Mouse (Mus musculus): Measurements from ENCODE around the gene Tmem52. TPM values are rescaled to one million over a fixed set of nuclear protein-coding genes. Genes with fewer than 3 reads are reported as not detected.
"Not testable (repeated sequence)": the region's sequence is repeated elsewhere in the genome, so short reads cannot be mapped to it uniquely, and the experiment has no call there.

Gene Tmem52
- 1 to 10 TPM in 1 of 2 experiments, not detected in 1; 2.4 TPM for total RNA-seq (2021)

DNA sequence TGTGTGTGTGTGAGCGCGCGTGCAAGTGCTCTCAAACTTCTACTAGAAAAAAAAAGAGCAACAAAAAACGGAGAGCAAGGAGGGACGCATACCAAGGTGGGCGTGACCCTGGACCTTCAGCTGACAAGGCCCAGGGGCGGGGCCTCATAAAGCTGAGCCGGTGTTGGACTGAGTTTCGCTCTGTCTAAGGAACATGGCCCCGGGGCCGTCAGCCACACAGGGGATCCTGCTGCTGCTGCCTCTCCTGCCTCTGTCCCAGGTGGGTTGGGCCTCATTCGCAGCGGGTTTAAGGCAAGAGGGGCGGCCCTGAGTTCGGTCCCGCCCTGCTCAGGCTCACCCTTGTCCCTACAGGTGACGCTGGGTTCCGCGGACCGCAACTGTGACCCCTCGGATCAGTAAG, at the start of gene Tmem52:
TSS of gene Tmem52 (plus strand) at position 163 of the 400 bp plus-strand sequence.
- peak in 1 of 2 experiments; percentile 75 for DNase-seq (ENCODE audit: extremely low spot score in 1 of 2, low spot score in 2 of 2)
- intact Hi-C loops (cut with DNase I): no loop called here

DNA sequence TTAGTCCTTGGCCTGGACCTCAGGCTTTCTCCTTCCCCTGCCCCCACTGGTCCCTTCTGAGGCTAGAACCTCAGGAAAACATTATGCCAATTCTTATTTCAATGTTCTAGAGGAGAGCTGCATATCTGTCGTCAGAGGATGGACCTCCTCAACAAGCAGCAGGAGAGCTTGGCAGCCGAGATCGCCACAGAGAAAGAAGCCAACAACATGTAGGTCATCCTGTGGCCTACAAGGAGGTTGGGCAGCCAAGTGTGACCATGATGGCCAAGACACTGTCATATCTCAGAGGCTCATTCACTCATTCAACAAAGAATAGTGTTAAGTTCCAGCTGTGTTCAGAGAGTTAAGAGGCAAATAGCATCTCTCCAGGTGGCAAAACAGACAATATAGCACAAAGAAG, 48.8 kb upstream of the Tmem52 start:
- DNase-seq (ENCODE audit: extremely low spot score in 1 of 2, low spot score in 2 of 2): no peak
- intact Hi-C loops (cut with DNase I): no loop called here

DNA sequence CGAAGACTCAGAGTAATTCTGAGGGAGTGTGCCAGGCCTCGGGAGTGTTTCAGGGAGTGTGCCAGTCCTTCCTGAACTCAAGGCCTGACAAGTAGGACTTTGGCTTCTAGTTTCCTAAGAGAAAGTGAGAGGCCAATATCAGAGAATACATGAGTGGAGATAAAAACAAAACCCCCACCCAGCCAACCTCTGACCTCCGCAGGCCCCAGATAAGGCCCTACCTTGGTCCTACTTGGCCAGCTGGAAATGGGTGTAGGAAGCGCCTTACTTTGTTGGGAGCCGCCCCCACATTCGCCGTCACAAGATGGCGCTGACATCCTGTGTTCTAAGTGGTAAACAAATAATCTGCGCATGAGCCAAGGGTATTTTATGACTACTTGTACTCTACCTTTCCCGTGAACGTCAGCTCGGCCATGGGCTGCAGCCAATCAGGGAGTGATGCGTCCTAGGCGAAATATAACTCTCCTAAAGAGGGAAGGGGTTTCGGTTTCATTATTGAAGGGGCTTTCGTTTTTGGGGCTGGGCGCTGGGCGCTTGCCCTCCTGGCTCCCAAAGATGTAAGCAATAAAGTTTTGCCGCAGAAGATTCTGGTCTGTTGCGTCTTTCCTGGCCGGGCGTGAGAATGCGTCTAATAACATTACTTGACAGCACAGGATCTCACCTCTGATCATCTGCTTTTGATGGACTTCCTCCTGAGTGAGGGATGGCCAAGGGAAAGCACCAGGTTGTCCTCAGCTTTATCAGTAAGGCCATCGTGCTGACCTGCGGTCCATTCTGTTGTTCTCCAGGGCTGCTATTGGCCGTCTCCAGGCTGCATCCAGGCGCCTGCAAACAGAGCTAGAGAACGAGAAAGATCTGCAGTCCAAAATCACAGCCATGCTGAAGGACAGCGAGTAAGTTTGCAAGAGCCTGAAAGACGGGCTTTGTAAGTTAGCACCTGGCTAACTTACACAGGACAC, 47.2 kb upstream of the Tmem52 start:
- DNase-seq (ENCODE audit: extremely low spot score in 1 of 2, low spot score in 2 of 2); intact Hi-C loops (cut with DNase I): not testable (repeated sequence)

DNA sequence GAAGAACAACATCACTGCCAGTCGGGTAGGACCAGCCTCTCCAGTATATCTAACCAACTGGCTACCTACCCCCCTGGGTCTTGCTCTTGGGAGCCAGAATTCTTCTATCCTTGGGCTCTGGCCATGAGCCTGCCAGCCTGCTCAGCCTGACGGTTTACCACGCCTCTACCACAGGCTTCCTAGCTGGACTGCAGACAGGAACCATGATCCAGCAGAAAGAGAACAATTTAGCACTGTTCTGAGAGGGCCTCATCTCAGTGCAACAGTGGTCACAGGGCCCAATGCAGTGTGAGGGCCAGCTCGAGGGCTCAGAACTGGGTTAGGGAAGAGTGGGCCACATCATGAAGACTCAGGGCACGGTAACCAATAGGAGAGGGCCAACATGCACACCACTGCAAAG, 44.9 kb upstream of the Tmem52 start:
- intact Hi-C loops (cut with DNase I): no loop called here
- DNase-seq (ENCODE audit: extremely low spot score in 1 of 2, low spot score in 2 of 2): no peak

DNA sequence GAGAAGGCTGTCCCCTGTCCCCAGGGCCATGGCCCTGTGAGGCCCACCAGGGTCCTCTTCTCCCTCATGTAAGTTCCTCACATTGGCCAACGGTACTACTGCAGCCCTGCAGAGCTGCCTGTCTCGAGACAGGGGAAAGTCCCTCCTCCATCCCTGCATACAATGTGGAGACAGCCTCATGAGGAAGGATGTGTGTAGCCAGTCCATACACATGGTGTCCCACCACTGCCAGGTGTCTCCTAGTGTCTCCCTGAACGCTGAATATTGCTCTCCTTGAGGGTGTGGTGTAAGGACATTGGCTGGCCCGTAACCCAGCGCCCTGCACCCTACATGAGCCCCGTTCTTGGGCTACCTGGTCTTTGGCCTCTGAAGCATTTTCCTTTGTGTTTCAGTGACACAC, 42.6 kb upstream of the Tmem52 start:
- intact Hi-C loops (cut with DNase I): no loop called here

DNA sequence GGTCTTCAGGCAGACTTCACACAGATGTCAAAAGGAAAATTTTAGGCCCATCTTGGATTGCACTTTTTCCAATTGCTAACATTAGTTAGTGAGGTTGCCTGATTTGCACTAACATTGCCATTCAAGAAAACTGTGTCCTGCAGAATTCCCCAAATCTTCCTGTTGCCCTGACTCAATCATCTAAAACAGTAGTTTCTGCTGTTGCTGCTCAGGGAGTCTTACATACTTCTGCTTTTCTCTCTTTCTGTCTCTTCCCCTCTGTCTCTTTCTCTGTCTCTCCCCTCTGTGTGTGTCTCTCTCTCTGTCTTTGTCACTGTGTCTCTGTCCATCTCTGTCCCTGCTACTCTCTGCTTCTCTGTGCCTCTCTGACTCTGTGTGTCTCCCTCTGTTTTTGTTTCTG, 40.5 kb upstream of the Tmem52 start:
- DNase-seq (ENCODE audit: extremely low spot score in 1 of 2, low spot score in 2 of 2): no peak
- intact Hi-C loops (cut with DNase I): no loop called here

More for the DNA sequence above, 42.6 kb upstream of the Tmem52 start:
- no peak for DNase-seq (ENCODE audit: extremely low spot score in 1 of 2, low spot score in 2 of 2)

DNA sequence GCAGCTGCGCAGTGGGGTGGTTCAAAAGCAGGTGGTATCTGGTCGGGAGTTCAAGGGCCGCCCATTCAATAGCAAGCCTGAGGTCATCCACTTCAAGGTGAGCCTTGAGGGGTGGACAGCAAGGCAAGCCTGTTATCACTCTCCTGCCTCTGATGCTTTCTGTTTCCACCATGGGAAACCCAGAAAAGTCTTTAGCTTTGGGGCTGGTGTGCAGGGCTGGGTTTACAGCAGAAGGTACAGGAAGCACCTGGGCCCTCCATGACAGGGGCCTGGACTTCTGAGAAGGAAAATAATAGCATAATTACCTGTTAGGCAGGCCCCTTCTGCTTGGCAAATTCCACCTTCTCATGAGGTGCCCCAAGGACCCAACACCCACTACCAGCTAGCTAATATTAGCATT, 39.7 kb upstream of the Tmem52 start:
- no peak for DNase-seq (ENCODE audit: extremely low spot score in 1 of 2, low spot score in 2 of 2)
- intact Hi-C loops (cut with DNase I): no loop called here

DNA sequence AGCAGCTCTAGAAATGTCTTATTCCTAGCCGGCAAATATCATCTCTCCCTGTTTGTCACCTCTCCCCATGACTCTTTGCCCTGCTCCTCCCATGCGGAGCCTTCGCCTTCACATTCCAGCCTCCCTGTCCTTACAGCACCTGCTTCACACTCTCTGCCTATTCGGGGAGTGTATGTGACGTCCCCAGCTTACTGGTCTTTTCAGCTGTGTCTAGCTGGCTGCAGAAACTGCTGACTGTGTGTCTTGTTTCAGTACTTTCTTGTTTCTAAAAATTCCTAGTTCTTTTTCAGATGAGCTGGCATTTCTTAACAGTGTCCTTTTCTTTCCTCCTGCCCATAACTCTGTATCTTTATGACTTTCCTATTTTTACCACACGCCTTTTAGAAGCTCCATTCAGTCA, 36.6 kb upstream of the Tmem52 start:
- intact Hi-C loops (cut with DNase I): no loop called here
- DNase-seq (ENCODE audit: extremely low spot score in 1 of 2, low spot score in 2 of 2): no peak

DNA sequence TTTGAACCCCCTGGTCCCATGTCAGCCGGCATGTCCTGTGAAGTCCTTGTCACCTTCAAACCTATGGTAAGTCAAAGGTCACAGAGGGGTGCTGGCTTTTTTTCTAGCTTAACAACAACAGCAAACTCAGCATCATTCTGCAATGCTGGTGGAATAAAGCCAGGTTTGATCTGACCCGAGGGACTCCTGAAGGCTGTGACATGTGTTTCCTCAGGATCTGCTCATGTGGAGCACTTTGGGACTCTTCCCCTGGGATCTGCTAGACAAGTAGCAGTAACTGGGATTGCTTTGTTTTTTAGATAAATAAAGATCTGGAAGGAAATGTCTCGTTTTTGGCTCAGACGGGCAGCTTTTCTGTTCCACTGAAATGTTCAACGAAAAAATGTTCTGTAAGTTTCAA, 34.9 kb upstream of the Tmem52 start:
- intact Hi-C loops (cut with DNase I): no loop called here
- no peak for DNase-seq (ENCODE audit: extremely low spot score in 1 of 2, low spot score in 2 of 2)

DNA sequence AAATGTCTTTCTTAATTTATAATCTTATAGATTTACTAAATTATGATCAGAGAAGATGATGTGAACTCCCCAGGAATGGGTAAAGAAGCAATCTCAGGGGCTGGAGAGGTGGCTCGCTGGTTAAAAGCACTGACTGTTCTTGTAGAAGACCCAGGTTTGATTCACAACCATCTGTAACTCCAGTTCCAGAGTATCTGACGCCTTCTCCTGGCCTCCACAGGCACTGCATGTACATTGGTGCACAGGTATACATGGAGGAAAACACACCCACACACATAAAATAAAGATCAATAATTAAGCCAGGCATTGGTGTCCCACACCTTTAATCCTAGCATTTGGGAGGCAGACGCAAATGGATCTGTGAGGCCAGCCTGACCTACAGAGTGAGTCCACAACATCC, 26.1 kb upstream of the Tmem52 start:
- DNase-seq (ENCODE audit: extremely low spot score in 1 of 2, low spot score in 2 of 2): no peak
- intact Hi-C loops (cut with DNase I): no loop called here

DNA sequence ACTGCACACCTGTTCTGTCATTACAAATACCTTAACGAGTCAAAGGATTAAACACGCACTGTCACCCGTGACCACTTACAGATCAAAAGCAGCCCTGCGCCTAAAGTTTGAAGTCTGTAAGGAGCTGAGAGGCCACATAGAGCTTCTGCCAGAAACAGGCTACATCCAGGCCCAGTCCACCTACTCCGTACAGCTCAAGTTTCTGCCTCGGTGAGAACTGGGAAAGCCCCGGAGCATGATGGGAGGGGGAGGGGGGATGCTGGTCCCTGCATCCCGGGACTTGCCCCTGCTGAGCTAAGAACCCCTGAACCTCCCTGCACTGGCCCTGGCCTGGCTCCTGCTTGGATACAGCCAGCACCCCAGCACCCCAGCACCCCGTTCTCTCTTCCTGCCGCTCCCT, 17.3 kb upstream of the Tmem52 start:
- no peak for DNase-seq (ENCODE audit: extremely low spot score in 1 of 2, low spot score in 2 of 2)
- intact Hi-C loops (cut with DNase I): no loop called here

DNA sequence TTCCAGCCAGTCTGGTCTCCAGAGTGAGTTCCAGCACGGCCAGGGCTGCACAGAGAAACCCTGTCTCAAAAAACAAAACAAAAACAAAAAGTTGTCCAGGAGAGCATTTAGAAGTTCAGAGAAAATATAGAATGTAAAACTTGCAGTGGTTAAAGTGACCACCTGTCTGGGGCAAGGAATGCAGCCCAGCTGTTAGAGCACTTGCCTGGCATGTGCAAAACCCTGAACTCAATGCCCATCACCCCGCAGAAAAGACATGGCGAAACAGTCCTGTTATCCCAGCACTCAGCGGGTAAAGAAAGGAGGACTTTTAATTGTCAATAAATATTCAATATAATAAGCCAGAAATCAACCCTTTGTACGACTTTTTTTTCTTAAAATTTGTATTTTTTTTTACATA, 10.3 kb upstream of the Tmem52 start:
- no peak for DNase-seq (ENCODE audit: extremely low spot score in 1 of 2, low spot score in 2 of 2)
- intact Hi-C loops (cut with DNase I): no loop called here

DNA sequence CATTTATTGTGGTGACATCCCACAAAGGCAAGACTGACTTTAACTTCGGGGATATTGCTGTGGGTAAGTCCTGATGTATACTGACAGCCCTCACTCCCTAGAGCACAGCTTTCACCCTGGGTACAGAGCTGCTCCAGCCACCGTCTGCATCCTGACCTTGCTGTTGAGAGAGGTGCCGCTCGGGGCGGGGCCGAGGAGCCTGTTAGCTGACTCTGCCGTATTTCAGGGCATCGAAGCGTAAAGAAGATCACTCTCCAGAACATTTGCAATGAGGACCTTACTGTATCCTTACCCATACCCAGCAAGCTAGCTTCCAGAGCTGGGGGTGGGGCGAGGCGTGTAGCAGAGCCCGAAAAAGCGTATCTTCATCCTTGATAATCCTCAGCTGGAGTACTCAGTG, 5.9 kb upstream of the Tmem52 start:
- DNase-seq (ENCODE audit: extremely low spot score in 1 of 2, low spot score in 2 of 2): no peak
- intact Hi-C loops (cut with DNase I): no loop called here

DNA sequence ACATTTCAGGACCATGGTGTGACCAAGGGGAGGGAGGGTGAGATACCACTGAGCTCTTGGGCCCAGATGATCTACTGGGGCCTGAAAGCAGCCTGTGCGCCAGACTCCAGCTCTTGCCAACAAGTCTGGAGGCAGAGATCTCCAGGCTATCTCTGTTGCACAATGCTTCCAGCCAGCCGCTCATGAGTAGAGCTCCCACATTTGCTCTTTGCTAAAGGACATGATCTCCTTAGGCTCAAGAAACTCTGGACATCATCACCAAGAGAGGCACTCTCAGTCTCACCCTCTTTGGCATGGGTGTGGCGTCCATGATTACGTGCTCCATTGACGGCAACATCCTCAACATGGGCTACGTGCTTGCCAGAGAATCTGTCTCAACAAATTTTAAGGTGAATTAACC, 5.3 kb upstream of the Tmem52 start:
- intact Hi-C loops (cut with DNase I): no loop called here
- DNase-seq (ENCODE audit: extremely low spot score in 1 of 2, low spot score in 2 of 2): no peak

DNA sequence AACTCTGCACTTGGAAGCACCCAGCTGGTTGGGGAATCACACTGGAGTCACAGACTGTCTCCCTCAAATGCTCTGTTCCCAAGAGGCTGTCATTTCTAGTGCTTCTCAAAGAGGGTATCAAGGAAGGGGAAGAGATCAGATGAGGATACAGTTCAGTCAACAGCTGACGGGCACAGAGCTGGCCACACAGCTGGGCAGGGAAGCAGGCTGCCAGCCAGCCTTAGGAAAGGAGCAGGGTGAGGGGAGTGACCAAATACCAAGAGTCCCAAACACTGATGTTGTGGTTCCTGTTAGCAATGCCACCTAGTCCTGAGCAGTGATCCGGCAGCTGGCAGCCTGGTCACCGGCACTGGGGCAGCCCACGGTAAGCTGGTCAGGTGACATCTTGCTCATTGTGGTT, 4.9 kb upstream of the Tmem52 start:
- intact Hi-C loops (cut with DNase I): no loop called here
- DNase-seq (ENCODE audit: extremely low spot score in 1 of 2, low spot score in 2 of 2): no peak

DNA sequence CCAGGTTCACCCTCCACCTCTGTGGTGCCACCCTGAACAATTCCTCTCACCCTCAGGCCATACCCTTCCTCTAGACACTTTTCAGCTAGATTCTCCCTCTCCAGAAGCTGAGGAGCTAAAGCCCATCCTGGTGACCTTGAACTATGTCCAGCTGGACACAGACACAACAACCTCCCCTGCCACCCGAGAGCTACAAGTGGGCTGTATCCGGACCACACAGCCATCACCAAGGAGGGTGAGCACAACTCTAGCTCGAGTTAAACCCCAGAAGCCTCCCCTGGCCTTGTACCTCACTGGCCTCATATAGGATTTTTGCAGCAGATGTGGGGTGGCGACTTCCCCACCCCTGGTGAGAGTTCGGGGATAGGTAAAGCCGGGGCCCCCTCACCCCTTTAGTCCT, 3.3 kb upstream of the Tmem52 start:
- DNase-seq (ENCODE audit: extremely low spot score in 1 of 2, low spot score in 2 of 2): no peak
- intact Hi-C loops (cut with DNase I): no loop called here

DNA sequence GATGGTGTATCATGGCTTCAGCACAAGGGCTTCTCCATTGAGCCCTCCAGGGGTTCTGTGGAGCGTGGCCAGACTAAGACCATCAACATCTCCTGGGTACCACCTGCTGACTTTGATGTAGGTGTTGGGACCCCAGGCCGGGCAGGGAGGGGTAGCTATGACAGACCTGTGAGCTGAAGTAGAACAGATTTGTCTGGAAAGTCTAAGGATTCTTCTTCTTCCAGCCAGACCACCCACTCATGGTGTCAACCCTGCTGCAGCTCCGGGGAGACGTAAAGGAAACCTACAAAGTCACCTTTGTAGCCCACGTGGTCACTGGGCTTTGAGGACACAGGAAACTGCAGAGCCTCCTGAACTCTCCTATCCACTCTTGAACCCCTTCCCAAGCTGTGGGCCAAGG, 2.8 kb upstream of the Tmem52 start:
- DNase-seq (ENCODE audit: extremely low spot score in 1 of 2, low spot score in 2 of 2): no peak
- intact Hi-C loops (cut with DNase I): no loop called here

DNA sequence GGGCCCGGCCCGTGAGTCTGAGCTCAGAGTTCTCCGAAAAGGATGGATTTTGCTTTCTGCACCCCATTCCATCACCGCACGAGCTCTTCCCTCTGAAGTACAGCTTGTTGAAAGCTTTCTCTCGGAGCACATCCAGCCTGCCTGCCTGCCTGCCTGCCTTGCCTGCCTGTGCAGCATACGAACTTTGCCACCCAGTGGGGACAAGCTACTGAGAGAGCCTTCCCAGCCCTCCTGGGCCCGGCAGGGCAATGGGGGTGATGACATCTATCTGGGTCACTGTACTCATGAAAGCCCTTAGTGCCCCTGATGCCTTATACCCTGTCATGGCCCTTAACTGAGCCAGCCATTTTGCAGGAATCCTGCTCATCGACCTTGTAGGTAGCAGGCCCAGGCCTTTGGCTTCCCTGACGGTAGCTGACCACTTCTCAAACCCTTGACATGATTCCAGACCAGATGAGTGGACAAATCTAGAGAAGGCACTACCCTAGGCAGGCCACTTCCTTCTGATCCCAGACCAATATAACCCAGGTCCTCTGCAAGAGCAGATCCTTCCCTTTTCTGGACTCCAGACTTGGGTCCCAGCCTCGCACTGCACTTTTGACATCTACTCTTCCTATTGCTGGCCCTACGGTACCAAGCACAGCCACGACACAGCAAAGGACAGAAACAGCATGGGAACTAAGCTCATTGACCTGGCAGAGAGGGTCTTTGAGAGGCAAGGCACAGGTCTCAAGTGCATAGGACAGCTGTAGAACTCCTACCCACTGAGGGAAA, 1.5 kb upstream of the Tmem52 start:
- no peak for DNase-seq (ENCODE audit: extremely low spot score in 1 of 2, low spot score in 2 of 2)
- intact Hi-C loops (cut with DNase I): no loop called here

DNA sequence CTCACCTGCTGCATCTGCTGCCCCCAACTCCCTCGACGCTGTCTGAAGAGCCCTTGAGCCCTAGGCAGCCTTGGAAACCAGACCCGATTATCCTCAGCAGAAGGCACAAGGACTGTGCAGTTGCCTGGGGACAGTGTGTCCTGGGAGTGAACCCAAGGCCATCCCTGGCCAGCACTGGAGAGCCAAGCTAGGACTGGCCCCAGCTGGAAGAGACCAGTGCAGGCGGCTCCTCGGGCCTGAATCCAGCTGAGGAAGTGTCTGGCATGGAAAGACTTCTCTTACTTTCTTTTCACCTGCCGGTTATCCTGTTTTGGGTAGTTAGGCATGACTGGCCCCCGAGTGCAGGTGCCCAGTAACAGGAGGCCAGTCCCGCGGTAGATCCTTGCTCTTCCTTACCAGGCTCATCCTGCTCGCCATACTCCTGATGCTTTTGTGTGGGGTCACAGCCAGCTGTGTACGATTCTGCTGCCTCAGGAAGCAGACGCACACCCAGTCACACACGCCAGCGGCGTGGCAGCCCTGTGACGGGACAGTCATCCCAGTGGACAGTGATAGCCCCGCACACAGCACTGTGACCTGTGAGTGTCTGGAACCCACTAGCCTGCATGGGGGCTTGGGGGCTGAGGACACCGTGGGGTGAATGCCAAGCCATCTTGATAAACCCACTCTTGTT, 812 bp downstream of the Tmem52 start:
- intact Hi-C loops (cut with DNase I): no loop called here

More for the DNA sequence above, 812 bp downstream of the Tmem52 start:
- DNase-seq (ENCODE audit: extremely low spot score in 1 of 2, low spot score in 2 of 2): no peak
